Mouse (Mus musculus) lung, adult 2 months (tissue): ENCODE measurements at regions not wholly inside any gene's neighbourhood (a gene's known extent, or its start where the extent isn't known, plus 50 kb on each side); places are given as distances from the start of the nearest gene placed in this dataset.

Experiments used
- CTCF ChIP-seq: fragments of 200-500 bp; IDR thresholded peaks from 2 replicates; pipeline ENCODE4 v1.5.1; 2011; ENCODE audit warnings: mild to moderate bottlenecking, low read length, control low read depth; ENCODE audit not compliant: insufficient read depth
- POLR2A ChIP-seq: fragments of 200-500 bp; IDR thresholded peaks from 2 replicates; pipeline ENCODE4 v1.6.1; 2011; ENCODE audit warnings: low read depth, mild to moderate bottlenecking, control low read depth, low read length, borderline replicate concordance; ENCODE audit errors: extremely low read depth

- TF ChIP-seq CTCF (no peak), POLR2A (no peak)
These were observed 343.1 kb upstream of the Clnk start for GRCm38 (mm10) chr5:39219698-39220097.
